Mouse (Mus musculus): ENCODE data around the gene Syne1.

Gene Syne1

DNA sequence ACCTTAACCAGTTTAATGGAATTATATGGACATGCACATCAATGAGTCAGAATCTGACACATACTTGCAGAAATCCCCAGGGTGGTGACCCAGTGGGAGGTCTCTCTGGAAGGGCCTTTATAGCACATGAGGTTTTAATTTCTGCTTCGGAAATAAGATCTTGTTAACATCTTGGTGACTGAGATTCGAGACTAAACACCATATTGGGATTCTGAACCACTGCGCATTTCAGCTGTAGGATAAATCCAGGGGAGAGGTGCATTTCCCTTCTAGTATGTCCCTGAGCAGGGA lies 480.4 kb downstream of the Syne1 start:
- DNase-seq (ENCODE audit: low read depth, low spot score), result no peak

DNA sequence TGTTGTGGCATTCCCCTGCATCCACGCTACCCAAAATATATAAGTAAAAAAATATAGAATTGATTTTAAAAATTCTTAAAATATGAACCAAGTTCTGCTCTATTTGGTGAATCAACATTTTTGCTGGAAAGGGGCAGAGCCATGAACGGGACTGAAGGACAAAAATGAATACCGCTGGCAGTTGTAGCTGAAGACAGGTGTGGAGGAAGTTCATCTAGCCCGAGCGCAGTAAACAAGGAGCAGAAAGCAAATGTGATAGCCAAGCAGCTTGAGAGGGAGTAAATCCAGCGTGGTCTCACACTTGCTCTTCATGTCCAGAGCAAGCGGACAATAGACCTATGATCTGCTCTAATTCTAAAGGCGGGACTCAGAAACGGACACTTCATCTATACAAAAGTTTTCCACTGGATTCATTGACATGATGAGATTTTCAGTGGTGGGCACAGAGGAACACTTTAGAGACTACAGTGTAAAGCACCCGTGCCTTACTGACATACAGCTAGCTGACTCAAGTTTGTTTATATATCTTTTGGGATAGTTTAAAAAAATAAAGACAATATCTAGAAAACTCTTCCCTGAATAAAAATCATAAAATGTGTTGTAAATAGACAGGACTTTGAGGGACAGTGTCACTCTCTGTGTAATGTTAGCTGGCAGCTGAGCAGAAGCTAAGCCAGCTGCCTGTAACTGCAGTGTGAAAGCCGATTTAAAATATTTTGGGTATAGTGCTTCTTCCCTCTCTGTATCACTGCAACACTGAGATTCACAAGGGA lies 480.9 kb downstream of the Syne1 start:
- no peak for DNase-seq (ENCODE audit: low read depth, low spot score)

DNA sequence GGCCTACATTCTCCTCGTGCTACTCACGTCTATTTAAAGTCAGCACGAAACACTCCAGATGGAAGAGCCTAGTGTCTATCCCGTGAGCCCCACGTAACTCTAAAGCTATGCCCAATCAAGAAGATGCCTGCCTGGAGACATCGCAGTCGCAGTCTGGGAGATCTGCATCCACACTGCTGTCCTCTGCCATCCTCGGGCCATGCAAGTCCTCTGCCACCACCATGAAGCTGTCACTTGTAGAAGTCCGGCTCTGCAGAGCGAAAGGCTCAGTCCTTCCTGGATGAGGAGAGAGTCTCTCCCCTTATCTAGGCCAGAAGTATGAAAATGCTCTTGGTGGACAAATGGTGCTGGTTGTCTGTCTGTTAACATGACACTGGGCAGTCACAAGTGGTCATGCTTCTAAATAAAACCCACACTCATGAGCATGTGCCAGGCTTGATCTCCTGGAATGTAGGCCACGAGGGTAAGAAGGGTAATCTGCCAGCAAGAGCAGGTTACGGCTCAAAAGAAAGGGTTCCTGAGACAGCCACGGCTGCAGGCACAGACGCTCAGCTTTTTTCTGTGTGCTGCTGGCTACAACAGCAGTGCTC lies 482.5 kb downstream of the Syne1 start, which contains the start of gene Gm10097:
Gene Gm10097, plus strand, starts transcription at position 517 of the 590 bp plus-strand sequence.
- DNase-seq (ENCODE audit: low read depth, low spot score), result no peak

DNA sequence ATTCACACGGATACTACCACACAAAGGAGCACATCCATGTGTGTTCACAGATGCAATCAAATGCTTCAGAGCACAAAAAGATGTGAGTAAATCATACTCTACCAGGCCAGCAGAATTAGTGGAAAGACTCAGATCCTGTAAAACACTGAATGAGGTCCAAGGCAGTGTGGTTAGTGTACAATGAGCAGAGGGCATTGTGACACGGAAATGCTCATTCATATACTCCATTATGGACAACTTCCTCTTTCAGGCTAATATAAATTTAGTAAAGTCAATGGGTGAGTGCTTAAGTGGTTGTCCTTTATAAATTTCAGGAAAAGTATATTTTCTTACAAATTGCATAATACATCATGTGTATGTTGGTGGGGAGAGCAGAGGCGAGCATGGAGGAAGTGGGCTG lies 484.2 kb downstream of the Syne1 start:
- DNase-seq (ENCODE audit: low read depth, low spot score), result no peak

- no peak for DNase-seq (ENCODE audit: low read depth, low spot score)
Observed at GRCm38 (mm10) chr10:5059983-5060382, 491.3 kb downstream of the Syne1 start.

GRCm38 (mm10) chr10:5058876-5059275 lies 492.4 kb downstream of the Syne1 start:
- DNase-seq (ENCODE audit: low read depth, low spot score), result no peak

DNA sequence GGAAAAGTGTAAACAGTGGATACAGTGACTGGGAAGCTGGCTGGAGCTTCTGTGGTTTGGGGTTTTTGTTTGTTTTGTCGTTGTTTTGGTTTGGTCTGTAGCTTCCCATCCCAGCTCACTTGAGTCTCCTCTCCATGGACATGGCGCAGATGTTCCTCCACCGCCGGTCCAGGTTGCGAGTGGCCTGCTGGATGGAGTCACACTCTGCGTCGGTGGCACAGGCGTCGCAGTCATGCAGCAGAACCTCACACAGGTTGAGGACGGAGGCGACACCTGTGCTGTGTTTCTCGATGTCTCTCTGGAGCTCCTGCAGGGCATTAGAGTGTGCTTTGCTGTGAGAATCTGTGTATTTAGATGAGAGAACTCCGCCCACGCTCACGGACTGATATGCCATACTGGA lies 493.6 kb downstream of the Syne1 start:
- DNase-seq (ENCODE audit: low read depth, low spot score), result no peak

DNA sequence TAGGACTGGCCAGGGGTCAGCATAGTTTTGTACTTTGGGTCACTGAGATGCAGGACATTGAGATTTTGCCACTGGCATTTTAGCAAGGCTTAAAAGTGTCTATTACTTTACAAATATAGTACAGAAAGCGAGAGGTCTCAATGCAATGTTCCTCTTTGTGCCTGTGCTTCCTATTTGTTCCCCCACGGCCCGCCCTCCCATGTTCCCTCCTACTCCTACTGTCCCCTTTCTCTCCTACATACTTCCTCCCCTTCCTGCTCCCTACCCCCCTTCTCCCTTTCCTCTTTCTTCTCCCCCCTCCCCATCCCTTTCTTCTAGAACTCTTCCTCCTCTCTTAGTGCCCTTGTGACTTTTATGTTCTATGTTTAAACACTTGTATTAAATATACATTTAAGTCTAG lies 494.3 kb downstream of the Syne1 start:
- no peak for DNase-seq (ENCODE audit: low read depth, low spot score)

- no peak for DNase-seq (ENCODE audit: low read depth, low spot score)
Observed at GRCm38 (mm10) chr10:5056243-5056735, 495.0 kb downstream of the Syne1 start.

DNA sequence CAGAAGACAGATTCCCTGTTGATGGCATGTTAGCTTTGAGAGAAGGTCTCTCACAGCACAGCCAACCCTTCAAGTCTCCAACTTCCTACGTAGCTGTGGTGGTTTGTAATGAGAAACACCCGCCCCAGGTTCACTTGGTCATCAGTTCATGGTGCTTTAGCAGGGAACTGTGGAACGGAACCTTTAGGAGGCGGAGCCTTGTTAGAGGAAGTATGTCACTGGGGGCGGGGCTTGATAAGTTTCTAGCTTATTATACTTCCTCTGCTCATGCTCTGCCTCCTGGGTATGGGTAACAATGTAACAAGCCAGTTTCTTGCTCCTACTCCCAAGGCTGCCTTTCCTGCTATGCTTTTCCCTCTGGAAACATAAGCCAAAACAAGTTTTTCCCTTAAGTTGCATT lies 505.6 kb downstream of the Syne1 start:
- DNase-seq (ENCODE audit: low read depth, low spot score), result peak; percentile 10

GRCm38 (mm10) chr10:5045213-5045612 lies 506.1 kb downstream of the Syne1 start:
- DNase-seq (ENCODE audit: low read depth, low spot score), result no peak

GRCm38 (mm10) chr10:5044481-5044880 lies 506.8 kb downstream of the Syne1 start:
- no peak for DNase-seq (ENCODE audit: low read depth, low spot score)

DNA sequence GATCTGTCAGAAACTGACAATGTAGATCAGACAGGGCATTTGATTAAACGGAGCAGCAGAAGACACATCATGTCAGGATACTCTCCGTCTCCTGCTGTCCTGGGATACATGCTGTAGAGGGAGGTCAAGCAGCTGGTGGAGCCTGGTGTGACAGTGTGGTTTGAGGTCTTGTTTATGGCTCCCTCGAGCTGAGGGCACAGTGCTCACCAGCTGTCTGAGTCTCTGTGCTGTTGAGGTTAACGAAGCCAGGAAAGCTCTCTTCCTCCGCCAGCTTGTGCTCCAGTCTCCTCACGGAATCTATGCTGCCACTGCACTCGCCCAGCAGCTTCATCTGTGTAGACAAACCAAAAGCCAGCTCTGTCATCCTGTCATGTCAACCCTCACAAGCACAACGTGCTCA lies 510.0 kb downstream of the Syne1 start:
- DNase-seq (ENCODE audit: low read depth, low spot score), result no peak

- no peak for DNase-seq (ENCODE audit: low read depth, low spot score)
Observed at GRCm38 (mm10) chr10:5032192-5033048, 518.9 kb downstream of the Syne1 start.

DNA sequence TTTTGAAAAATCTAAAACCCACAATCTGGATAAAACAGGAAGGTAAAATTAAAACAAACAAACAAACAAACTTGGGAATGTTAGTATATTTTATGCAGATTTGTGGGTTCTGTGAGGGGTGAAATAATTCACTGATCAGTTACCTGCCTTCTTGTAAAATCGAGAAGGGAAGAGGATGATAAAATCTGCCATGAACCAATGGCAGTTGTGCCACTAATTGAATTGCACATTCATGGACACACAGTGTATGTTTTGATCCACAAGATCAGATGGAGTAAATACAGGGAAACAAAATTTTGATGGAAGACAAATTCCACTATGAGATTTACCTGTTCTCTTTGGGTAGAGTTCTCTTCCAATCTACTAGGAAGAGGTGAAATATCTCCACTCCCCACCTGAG lies 521.4 kb downstream of the Syne1 start:
- DNase-seq (ENCODE audit: low read depth, low spot score), result no peak

GRCm38 (mm10) chr10:5029161-5029560 lies 522.1 kb downstream of the Syne1 start:
- DNase-seq (ENCODE audit: low read depth, low spot score), result no peak

DNA sequence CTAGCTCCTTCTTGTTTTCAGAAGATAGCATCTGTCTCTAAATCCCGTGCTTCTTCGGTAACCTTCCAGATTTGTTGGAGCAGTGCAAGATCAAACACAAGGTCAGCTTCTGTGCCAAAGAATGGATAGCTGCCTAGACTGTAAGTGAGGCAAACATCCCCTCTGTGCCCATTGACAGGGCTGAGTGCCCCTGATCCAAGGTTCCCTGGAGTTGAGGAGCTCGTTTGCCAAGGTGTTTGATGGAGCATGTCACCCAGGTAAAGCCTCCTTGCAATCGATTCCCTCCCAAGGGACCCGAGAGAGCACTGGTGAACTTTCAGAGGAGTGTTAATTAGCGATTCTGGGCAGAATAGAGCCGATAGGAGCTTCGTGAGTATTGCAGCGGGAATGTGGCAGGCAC lies 523.0 kb downstream of the Syne1 start:
- DNase-seq (ENCODE audit: low read depth, low spot score), result no peak

GRCm38 (mm10) chr10:5027208-5027607 lies 524.1 kb downstream of the Syne1 start:
- DNase-seq (ENCODE audit: low read depth, low spot score), result peak; percentile 33

DNA sequence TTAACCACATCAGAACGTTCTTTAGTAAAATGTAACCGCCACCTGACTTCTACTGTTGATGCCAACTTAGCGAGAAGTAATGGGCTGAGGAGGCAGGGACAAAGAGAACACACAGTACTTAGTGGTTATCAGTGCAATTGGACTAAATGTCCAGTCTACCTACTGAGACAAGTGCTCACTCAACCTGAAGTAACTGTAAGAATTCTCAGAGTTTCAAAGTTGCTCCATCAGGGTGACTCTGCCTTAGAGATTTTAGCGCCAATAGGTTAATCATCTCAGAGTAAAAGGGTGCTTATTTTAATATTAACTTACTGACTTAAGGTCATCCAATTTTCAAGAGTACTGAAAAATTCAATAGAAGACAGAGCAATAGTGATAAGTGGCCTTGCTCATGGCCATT lies 525.4 kb downstream of the Syne1 start:
- no peak for DNase-seq (ENCODE audit: low read depth, low spot score)

DNA sequence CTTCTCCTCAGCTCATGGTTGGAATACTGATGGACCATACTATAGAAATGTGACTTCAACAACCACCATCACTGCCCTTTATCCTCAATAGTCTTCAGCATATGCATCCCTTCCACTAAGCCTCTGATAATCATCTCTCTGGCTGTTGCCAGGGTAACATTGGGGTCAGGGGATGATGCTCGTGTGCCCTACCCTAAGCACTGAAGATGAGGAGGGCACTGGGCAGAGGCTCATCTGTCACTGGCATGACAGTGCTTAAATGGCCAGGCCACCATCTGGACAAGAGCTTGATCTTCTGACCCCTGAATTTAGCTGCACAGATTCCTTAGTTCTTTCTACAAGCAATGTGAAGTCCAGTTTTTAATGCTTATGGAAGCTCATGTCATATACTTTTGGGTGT lies 534.1 kb downstream of the Syne1 start:
- no peak for DNase-seq (ENCODE audit: low read depth, low spot score)

GRCm38 (mm10) chr10:5014976-5015375 lies 536.3 kb downstream of the Syne1 start:
- DNase-seq (ENCODE audit: low read depth, low spot score), result no peak

- DNase-seq (ENCODE audit: low read depth, low spot score), result no peak
Observed at GRCm38 (mm10) chr10:5012004-5012403, 539.3 kb downstream of the Syne1 start.

Measured in R1 (cell line).